Mouse (Mus musculus): ENCODE data around the gene Cox8a. TPM values are rescaled to one million over a fixed set of nuclear protein-coding genes. Genes with fewer than 3 reads are reported as not detected.
A peak's percentile ranks its signal among the peaks of the same experiment; 100 is the strongest.

Cox8a gene
- polyA plus RNA-seq, 1 experiment: not detected

- Histone ChIP-seq H3K4me3 (ENCODE audit: insufficient read depth, low read depth, low read length) (no peak overlapping the region), H3K27ac (ENCODE audit: insufficient read depth, low read depth, low read length) (no peak overlapping the region), H3K4me1 (ENCODE audit: control insufficient read depth, insufficient read depth, low read length) (peaks cover 9% of the 10 kb centered on the region)
- 23% methylated on average over 33 of the region's 33 CpGs for WGBS
- TF ChIP-seq CTCF (IDR thresholded peaks at IDR 0.05; ENCODE audit: insufficient read depth, low read depth, low read length) (peak; percentile 95), POLR2A (IDR thresholded peaks at IDR 0.05; ENCODE audit: insufficient read depth, low read depth, low read length) (no peak)
These were observed 21.3 kb downstream of the Cox8a start for GRCm38 (mm10) chr19:7195900-7196728.

- Histone ChIP-seq H3K4me3 (ENCODE audit: insufficient read depth, low read depth, low read length) (no peak overlapping the region), H3K4me1 (ENCODE audit: control insufficient read depth, insufficient read depth, low read length) (peaks cover 9% of the 10 kb centered on the region), H3K27ac (ENCODE audit: insufficient read depth, low read depth, low read length) (no peak overlapping the region)
- TF ChIP-seq CTCF (IDR thresholded peaks at IDR 0.05; ENCODE audit: insufficient read depth, low read depth, low read length) (no peak), POLR2A (IDR thresholded peaks at IDR 0.05; ENCODE audit: insufficient read depth, low read depth, low read length) (no peak)
- WGBS: 58% methylated on average over 2 of the region's 2 CpGs
These were observed 24.9 kb downstream of the Cox8a start for GRCm38 (mm10) chr19:7192561-7192967.

- WGBS: 66% methylated on average over 6 of the region's 6 CpGs
- Histone ChIP-seq H3K4me1 (ENCODE audit: control insufficient read depth, insufficient read depth, low read length) (peaks cover 14% of the 10 kb centered on the region), H3K27ac (ENCODE audit: insufficient read depth, low read depth, low read length) (no peak overlapping the region), H3K4me3 (ENCODE audit: insufficient read depth, low read depth, low read length) (no peak overlapping the region)
- no peak for TF ChIP-seq POLR2A (IDR thresholded peaks at IDR 0.05; ENCODE audit: insufficient read depth, low read depth, low read length)
- no peak for TF ChIP-seq CTCF (IDR thresholded peaks at IDR 0.05; ENCODE audit: insufficient read depth, low read depth, low read length)
These were observed 25.8 kb downstream of the Cox8a start for GRCm38 (mm10) chr19:7191639-7192038.

- Histone ChIP-seq H3K4me3 (ENCODE audit: insufficient read depth, low read depth, low read length) (no peak overlapping the region), H3K4me1 (ENCODE audit: control insufficient read depth, insufficient read depth, low read length) (peaks cover 9% of the 10 kb centered on the region), H3K27ac (ENCODE audit: insufficient read depth, low read depth, low read length) (no peak overlapping the region)
- 57% methylated on average over 5 of the region's 5 CpGs for WGBS
- no peak for TF ChIP-seq POLR2A (IDR thresholded peaks at IDR 0.05; ENCODE audit: insufficient read depth, low read depth, low read length)
- no peak for TF ChIP-seq CTCF (IDR thresholded peaks at IDR 0.05; ENCODE audit: insufficient read depth, low read depth, low read length)
These were observed 26.4 kb downstream of the Cox8a start for GRCm38 (mm10) chr19:7190986-7191385.

GRCm38 (mm10) chr19:7189026-7189425, 28.4 kb downstream of the Cox8a start:
- 93% methylated on average over 4 of the region's 4 CpGs for WGBS
- peaks cover 7% of the 10 kb centered on the region for H3K4me1 ChIP-seq (ENCODE audit: control insufficient read depth, insufficient read depth, low read length)
- TF ChIP-seq CTCF (IDR thresholded peaks at IDR 0.05; ENCODE audit: insufficient read depth, low read depth, low read length) (no peak), POLR2A (IDR thresholded peaks at IDR 0.05; ENCODE audit: insufficient read depth, low read depth, low read length) (no peak)
- H3K4me3 ChIP-seq (ENCODE audit: insufficient read depth, low read depth, low read length): no peak overlapping the region
- H3K27ac ChIP-seq (ENCODE audit: insufficient read depth, low read depth, low read length): no peak overlapping the region

- no peak for TF ChIP-seq CTCF (IDR thresholded peaks at IDR 0.05; ENCODE audit: insufficient read depth, low read depth, low read length)
- TF ChIP-seq POLR2A (IDR thresholded peaks at IDR 0.05; ENCODE audit: insufficient read depth, low read depth, low read length): no peak
- no peak overlapping the region for H3K27ac ChIP-seq (ENCODE audit: insufficient read depth, low read depth, low read length)
- WGBS: 56% methylated on average over 5 of the region's 5 CpGs
- H3K4me1 ChIP-seq (ENCODE audit: control insufficient read depth, insufficient read depth, low read length): peaks cover 12% of the 10 kb centered on the region
- no peak overlapping the region for H3K4me3 ChIP-seq (ENCODE audit: insufficient read depth, low read depth, low read length)
These were observed 30.3 kb downstream of the Cox8a start for GRCm38 (mm10) chr19:7187157-7187556.

GRCm38 (mm10) chr19:7185715-7186291, 31.6 kb downstream of the Cox8a start:
- H3K4me3 ChIP-seq (ENCODE audit: insufficient read depth, low read depth, low read length): no peak overlapping the region
- H3K4me1 ChIP-seq (ENCODE audit: control insufficient read depth, insufficient read depth, low read length): peaks cover 18% of the 10 kb centered on the region
- no peak overlapping the region for H3K27ac ChIP-seq (ENCODE audit: insufficient read depth, low read depth, low read length)
- TF ChIP-seq CTCF (IDR thresholded peaks at IDR 0.05; ENCODE audit: insufficient read depth, low read depth, low read length) (no peak), POLR2A (IDR thresholded peaks at IDR 0.05; ENCODE audit: insufficient read depth, low read depth, low read length) (no peak)
- 60% methylated on average over 18 of the region's 18 CpGs for WGBS

- Histone ChIP-seq H3K4me3 (ENCODE audit: insufficient read depth, low read depth, low read length) (no peak overlapping the region), H3K27ac (ENCODE audit: insufficient read depth, low read depth, low read length) (no peak overlapping the region), H3K4me1 (ENCODE audit: control insufficient read depth, insufficient read depth, low read length) (peaks cover 18% of the 10 kb centered on the region)
- TF ChIP-seq CTCF (IDR thresholded peaks at IDR 0.05; ENCODE audit: insufficient read depth, low read depth, low read length) (no peak), POLR2A (IDR thresholded peaks at IDR 0.05; ENCODE audit: insufficient read depth, low read depth, low read length) (no peak)
- 84% methylated on average over 4 of the region's 4 CpGs for WGBS
These were observed 32.4 kb downstream of the Cox8a start for GRCm38 (mm10) chr19:7185059-7185458.

- Histone ChIP-seq H3K4me1 (ENCODE audit: control insufficient read depth, insufficient read depth, low read length) (peaks cover 27% of the 10 kb centered on the region), H3K4me3 (ENCODE audit: insufficient read depth, low read depth, low read length) (no peak overlapping the region), H3K27ac (ENCODE audit: insufficient read depth, low read depth, low read length) (no peak overlapping the region)
- WGBS: 62% methylated on average over 11 of the region's 11 CpGs
- no peak for TF ChIP-seq POLR2A (IDR thresholded peaks at IDR 0.05; ENCODE audit: insufficient read depth, low read depth, low read length)
- TF ChIP-seq CTCF (IDR thresholded peaks at IDR 0.05; ENCODE audit: insufficient read depth, low read depth, low read length): no peak
These were observed 34.0 kb downstream of the Cox8a start for GRCm38 (mm10) chr19:7183419-7183818.

All from olfactory bulb, adult 2 months (tissue).